Mouse (Mus musculus): Measurements from ENCODE around the gene Pygm. TPM values are rescaled to one million over a fixed set of nuclear protein-coding genes. Genes with fewer than 3 reads are reported as not detected.

The Pygm gene
- polyA plus RNA-seq, 1 experiment from 2014 or later = 1.8 TPM

GRCm38 (mm10) chr19:6384954-6385353 is 755 bp downstream of the Pygm start:
- no peak for ATAC-seq (ENCODE audit: insufficient number of reproducible peaks, low FRiP score, low TSS enrichment, low read depth)
- Histone ChIP-seq H3K4me1 (ENCODE audit: control insufficient read depth, insufficient read depth, low read length) (peaks cover 23% of the 10 kb centered on the region), H3K27me3 (ENCODE audit: control insufficient read depth, insufficient read depth, low read length) (no peaks in the 10 kb centered on the region), H3K4me3 (ENCODE audit: low read depth, low read length) (no peak overlapping the region), H3K27ac (replicated peaks; ENCODE audit: low read depth, low read length) (no peak overlapping the region), H3K9ac (ENCODE audit: low read length) (no peak overlapping the region), H3K4me2 (ENCODE audit: low read depth, severe bottlenecking) (no peak overlapping the region), H3K36me3 (ENCODE audit: control insufficient read depth, insufficient read depth, low read length) (no peaks in the 10 kb centered on the region), H3K9me3 (ENCODE audit: control insufficient read depth, low read length) (no peaks in the 10 kb centered on the region)
- DNase-seq (ENCODE audit: low spot score) = no peak
- 82% methylated on average over 11 of the region's 11 CpGs for WGBS

GRCm38 (mm10) chr19:6385419-6385818 is 1.2 kb downstream of the Pygm start:
- Histone ChIP-seq H3K27ac (replicated peaks; ENCODE audit: low read depth, low read length) (no peak overlapping the region), H3K36me3 (ENCODE audit: control insufficient read depth, insufficient read depth, low read length) (no peaks in the 10 kb centered on the region), H3K9ac (ENCODE audit: low read length) (no peak overlapping the region), H3K27me3 (ENCODE audit: control insufficient read depth, insufficient read depth, low read length) (no peaks in the 10 kb centered on the region), H3K9me3 (ENCODE audit: control insufficient read depth, low read length) (no peaks in the 10 kb centered on the region), H3K4me1 (ENCODE audit: control insufficient read depth, insufficient read depth, low read length) (peaks cover 23% of the 10 kb centered on the region), H3K4me3 (ENCODE audit: low read depth, low read length) (no peak overlapping the region), H3K4me2 (ENCODE audit: low read depth, severe bottlenecking) (no peak overlapping the region)
- no peak for ATAC-seq (ENCODE audit: insufficient number of reproducible peaks, low FRiP score, low TSS enrichment, low read depth)
- DNase-seq (ENCODE audit: low spot score) = no peak
- 80% methylated on average over 5 of the region's 5 CpGs for WGBS

- Histone ChIP-seq H3K4me1 (ENCODE audit: control insufficient read depth, insufficient read depth, low read length) (peaks cover 23% of the 10 kb centered on the region), H3K9me3 (ENCODE audit: control insufficient read depth, low read length) (no peaks in the 10 kb centered on the region), H3K4me2 (ENCODE audit: low read depth, severe bottlenecking) (no peak overlapping the region), H3K27ac (replicated peaks; ENCODE audit: low read depth, low read length) (no peak overlapping the region), H3K27me3 (ENCODE audit: control insufficient read depth, insufficient read depth, low read length) (no peaks in the 10 kb centered on the region), H3K36me3 (ENCODE audit: control insufficient read depth, insufficient read depth, low read length) (no peaks in the 10 kb centered on the region), H3K4me3 (ENCODE audit: low read depth, low read length) (no peak overlapping the region), H3K9ac (ENCODE audit: low read length) (no peak overlapping the region)
- 78% methylated on average over 7 of the region's 7 CpGs for WGBS
- no peak for DNase-seq (ENCODE audit: low spot score)
- ATAC-seq (ENCODE audit: insufficient number of reproducible peaks, low FRiP score, low TSS enrichment, low read depth) = no peak
Observed at GRCm38 (mm10) chr19:6385821-6386220, 1.6 kb downstream of the Pygm start.

- Histone ChIP-seq H3K9me3 (ENCODE audit: control insufficient read depth, low read length) (no peaks in the 10 kb centered on the region), H3K27me3 (ENCODE audit: control insufficient read depth, insufficient read depth, low read length) (no peaks in the 10 kb centered on the region), H3K9ac (ENCODE audit: low read length) (no peak overlapping the region), H3K27ac (replicated peaks; ENCODE audit: low read depth, low read length) (no peak overlapping the region), H3K36me3 (ENCODE audit: control insufficient read depth, insufficient read depth, low read length) (no peaks in the 10 kb centered on the region), H3K4me3 (ENCODE audit: low read depth, low read length) (no peak overlapping the region), H3K4me2 (ENCODE audit: low read depth, severe bottlenecking) (no peak overlapping the region), H3K4me1 (ENCODE audit: control insufficient read depth, insufficient read depth, low read length) (peaks cover 23% of the 10 kb centered on the region)
- no peak for ATAC-seq (ENCODE audit: insufficient number of reproducible peaks, low FRiP score, low TSS enrichment, low read depth)
- 61% methylated on average over 9 of the region's 9 CpGs for WGBS
- DNase-seq (ENCODE audit: low spot score) = no peak
Observed at GRCm38 (mm10) chr19:6386234-6386633, 2.0 kb downstream of the Pygm start.

GRCm38 (mm10) chr19:6388006-6388405 is 3.8 kb downstream of the Pygm start:
- H3K27me3 ChIP-seq (ENCODE audit: control insufficient read depth, insufficient read depth, low read length) = no peaks in the 10 kb centered on the region
- no peak overlapping the region for H3K4me3 ChIP-seq (ENCODE audit: low read depth, low read length)
- DNase-seq (ENCODE audit: low spot score) = no peak
- ATAC-seq (ENCODE audit: insufficient number of reproducible peaks, low FRiP score, low TSS enrichment, low read depth) = no peak
- H3K9me3 ChIP-seq (ENCODE audit: control insufficient read depth, low read length) = no peaks in the 10 kb centered on the region
- H3K36me3 ChIP-seq (ENCODE audit: control insufficient read depth, insufficient read depth, low read length) = no peaks in the 10 kb centered on the region
- H3K27ac ChIP-seq (replicated peaks; ENCODE audit: low read depth, low read length) = no peak overlapping the region
- H3K9ac ChIP-seq (ENCODE audit: low read length) = no peak overlapping the region
- peaks cover 23% of the 10 kb centered on the region for H3K4me1 ChIP-seq (ENCODE audit: control insufficient read depth, insufficient read depth, low read length)
- WGBS = 82% methylated on average over 13 of the region's 13 CpGs
- no peak overlapping the region for H3K4me2 ChIP-seq (ENCODE audit: low read depth, severe bottlenecking)

GRCm38 (mm10) chr19:6389803-6390202 is 5.6 kb downstream of the Pygm start:
- ATAC-seq (ENCODE audit: insufficient number of reproducible peaks, low FRiP score, low TSS enrichment, low read depth) = 0 out of 2 replicates have a peak, but pooled peaks have one; percentile 23
- 3% methylated on average over 16 of the region's 16 CpGs for WGBS
- no peak overlapping the region; the same call in 1 of the 2 replicates for H3K9ac ChIP-seq (ENCODE audit: low read length)

GRCm38 (mm10) chr19:6390251-6390650 is 6.1 kb downstream of the Pygm start:
- Histone ChIP-seq H3K9ac (ENCODE audit: low read length) (no peak overlapping the region), H3K9me3 (ENCODE audit: control insufficient read depth, low read length) (no peaks in the 10 kb centered on the region), H3K4me2 (ENCODE audit: low read depth, severe bottlenecking) (no peak overlapping the region; the same call in 1 of the 2 replicates), H3K36me3 (ENCODE audit: control insufficient read depth, insufficient read depth, low read length) (no peaks in the 10 kb centered on the region), H3K27ac (replicated peaks; ENCODE audit: low read depth, low read length) (no peak overlapping the region), H3K27me3 (ENCODE audit: control insufficient read depth, insufficient read depth, low read length) (no peaks in the 10 kb centered on the region), H3K4me1 (ENCODE audit: control insufficient read depth, insufficient read depth, low read length) (peaks cover 9% of the 10 kb centered on the region), H3K4me3 (ENCODE audit: low read depth, low read length) (no peak overlapping the region)
- DNase-seq (ENCODE audit: low spot score) = no peak
- no peak for ATAC-seq (ENCODE audit: insufficient number of reproducible peaks, low FRiP score, low TSS enrichment, low read depth)
- WGBS = 53% methylated on average over 6 of the region's 6 CpGs

More at GRCm38 (mm10) chr19:6389803-6390202, 5.6 kb downstream of the Pygm start:
- Histone ChIP-seq H3K9me3 (ENCODE audit: control insufficient read depth, low read length) (no peaks in the 10 kb centered on the region), H3K27me3 (ENCODE audit: control insufficient read depth, insufficient read depth, low read length) (no peaks in the 10 kb centered on the region), H3K36me3 (ENCODE audit: control insufficient read depth, insufficient read depth, low read length) (no peaks in the 10 kb centered on the region), H3K4me2 (ENCODE audit: low read depth, severe bottlenecking) (peak overlapping the region; percentile 68), H3K4me1 (ENCODE audit: control insufficient read depth, insufficient read depth, low read length) (peaks cover 9% of the 10 kb centered on the region), H3K27ac (replicated peaks; ENCODE audit: low read depth, low read length) (no peak overlapping the region), H3K4me3 (ENCODE audit: low read depth, low read length) (peak overlapping the region; percentile 27)
- peak; percentile 63 for DNase-seq (ENCODE audit: low spot score)

- H3K4me3 ChIP-seq (ENCODE audit: low read depth, low read length) = no peak overlapping the region
- no peak overlapping the region for H3K9ac ChIP-seq (ENCODE audit: low read length)
- no peaks in the 10 kb centered on the region for H3K36me3 ChIP-seq (ENCODE audit: control insufficient read depth, insufficient read depth, low read length)
- ATAC-seq (ENCODE audit: insufficient number of reproducible peaks, low FRiP score, low TSS enrichment, low read depth) (no peak), DNase-seq (ENCODE audit: low spot score) (no peak)
- no peaks in the 10 kb centered on the region for H3K9me3 ChIP-seq (ENCODE audit: control insufficient read depth, low read length)
- peaks cover 9% of the 10 kb centered on the region for H3K4me1 ChIP-seq (ENCODE audit: control insufficient read depth, insufficient read depth, low read length)
- H3K27ac ChIP-seq (replicated peaks; ENCODE audit: low read depth, low read length) = no peak overlapping the region
- H3K27me3 ChIP-seq (ENCODE audit: control insufficient read depth, insufficient read depth, low read length) = peaks cover 4% of the 10 kb centered on the region
- 92% methylated on average over 14 of the region's 14 CpGs for WGBS
- no peak overlapping the region for H3K4me2 ChIP-seq (ENCODE audit: low read depth, severe bottlenecking)
Observed at GRCm38 (mm10) chr19:6392743-6393393, 8.7 kb downstream of the Pygm start.

- Histone ChIP-seq H3K9me3 (ENCODE audit: control insufficient read depth, low read length) (no peaks in the 10 kb centered on the region), H3K36me3 (ENCODE audit: control insufficient read depth, insufficient read depth, low read length) (no peaks in the 10 kb centered on the region), H3K4me1 (ENCODE audit: control insufficient read depth, insufficient read depth, low read length) (peaks cover 9% of the 10 kb centered on the region), H3K4me3 (ENCODE audit: low read depth, low read length) (no peak overlapping the region), H3K4me2 (ENCODE audit: low read depth, severe bottlenecking) (no peak overlapping the region), H3K27me3 (ENCODE audit: control insufficient read depth, insufficient read depth, low read length) (peaks cover 11% of the 10 kb centered on the region), H3K9ac (ENCODE audit: low read length) (no peak overlapping the region), H3K27ac (replicated peaks; ENCODE audit: low read depth, low read length) (no peak overlapping the region)
- ATAC-seq (ENCODE audit: insufficient number of reproducible peaks, low FRiP score, low TSS enrichment, low read depth) (no peak), DNase-seq (ENCODE audit: low spot score) (no peak)
- WGBS = 88% methylated on average over 16 of the region's 16 CpGs
Observed at GRCm38 (mm10) chr19:6393637-6394036, 9.4 kb downstream of the Pygm start.

All from limb, embryonic 11.5 days (tissue).